Mouse (Mus musculus): Measurements from ENCODE around the gene Phf1. TPM values are rescaled to one million over a fixed set of nuclear protein-coding genes. Genes with fewer than 3 reads are reported as not detected.

The Phf1 gene
- polyA plus RNA-seq, 1 experiment, result not detected

- H3K27ac ChIP-seq (ENCODE audit: insufficient read depth, low read depth, low read length), result peak overlapping the region; percentile 92
- under 1% methylated on average over 66 of the region's 87 CpGs for WGBS
- peak overlapping the region; percentile 77 for H3K4me3 ChIP-seq (ENCODE audit: insufficient read depth, low read depth, low read length)
- peaks cover 68% of the 10 kb centered on the region for H3K4me1 ChIP-seq (ENCODE audit: control insufficient read depth, insufficient read depth, low read length)
- TF ChIP-seq POLR2A (IDR thresholded peaks at IDR 0.05; ENCODE audit: insufficient read depth, low read depth, low read length), result 0 out of 2 replicates have a peak, but pooled peaks have one; percentile 14
- TF ChIP-seq CTCF (IDR thresholded peaks at IDR 0.05; ENCODE audit: insufficient read depth, low read depth, low read length), result no peak
These were observed 15.6 kb downstream of the Phf1 start for GRCm38 (mm10) chr17:26948316-26949050.

- H3K4me3 ChIP-seq (ENCODE audit: insufficient read depth, low read depth, low read length), result peak overlapping the region; percentile 77
- 8% methylated on average over 13 of the region's 14 CpGs for WGBS
- TF ChIP-seq POLR2A (IDR thresholded peaks at IDR 0.05; ENCODE audit: insufficient read depth, low read depth, low read length) (no peak), CTCF (IDR thresholded peaks at IDR 0.05; ENCODE audit: insufficient read depth, low read depth, low read length) (no peak)
- peaks cover 66% of the 10 kb centered on the region for H3K4me1 ChIP-seq (ENCODE audit: control insufficient read depth, insufficient read depth, low read length)
- peak overlapping the region; percentile 82 for H3K27ac ChIP-seq (ENCODE audit: insufficient read depth, low read depth, low read length)
These were observed 16.3 kb downstream of the Phf1 start for GRCm38 (mm10) chr17:26949051-26949577.

- Histone ChIP-seq H3K4me1 (ENCODE audit: control insufficient read depth, insufficient read depth, low read length) (peaks cover 61% of the 10 kb centered on the region), H3K27ac (ENCODE audit: insufficient read depth, low read depth, low read length) (peak overlapping the region; percentile 82), H3K4me3 (ENCODE audit: insufficient read depth, low read depth, low read length) (peak overlapping the region; percentile 77)
- no peak for TF ChIP-seq CTCF (IDR thresholded peaks at IDR 0.05; ENCODE audit: insufficient read depth, low read depth, low read length)
- 19% methylated on average over 5 of the region's 5 CpGs for WGBS
These were observed 17.0 kb downstream of the Phf1 start for GRCm38 (mm10) chr17:26949866-26950265.

- Histone ChIP-seq H3K4me3 (ENCODE audit: insufficient read depth, low read depth, low read length) (peak overlapping the region; percentile 77), H3K27ac (ENCODE audit: insufficient read depth, low read depth, low read length) (peak overlapping the region; percentile 82), H3K4me1 (ENCODE audit: control insufficient read depth, insufficient read depth, low read length) (peaks cover 59% of the 10 kb centered on the region)
- 12% methylated on average over 7 of the region's 7 CpGs for WGBS
- TF ChIP-seq POLR2A (IDR thresholded peaks at IDR 0.05; ENCODE audit: insufficient read depth, low read depth, low read length) (no peak), CTCF (IDR thresholded peaks at IDR 0.05; ENCODE audit: insufficient read depth, low read depth, low read length) (no peak)
These were observed 17.9 kb downstream of the Phf1 start for GRCm38 (mm10) chr17:26950560-26951288.

GRCm38 (mm10) chr17:26951406-26951805 is 18.6 kb downstream of the Phf1 start:
- no peak for TF ChIP-seq CTCF (IDR thresholded peaks at IDR 0.05; ENCODE audit: insufficient read depth, low read depth, low read length)
- peak; percentile 29; the same call in 1 of the 2 replicates for TF ChIP-seq POLR2A (IDR thresholded peaks at IDR 0.05; ENCODE audit: insufficient read depth, low read depth, low read length)
- peak overlapping the region; percentile 65 for H3K4me3 ChIP-seq (ENCODE audit: insufficient read depth, low read depth, low read length)
- WGBS, result under 1% methylated on average over 11 of the region's 11 CpGs
- peaks cover 52% of the 10 kb centered on the region for H3K4me1 ChIP-seq (ENCODE audit: control insufficient read depth, insufficient read depth, low read length)
- peak overlapping the region; percentile 96 for H3K27ac ChIP-seq (ENCODE audit: insufficient read depth, low read depth, low read length)

GRCm38 (mm10) chr17:26951952-26952877 is 19.4 kb downstream of the Phf1 start:
- WGBS, result 13% methylated on average over 23 of the region's 23 CpGs
- TF ChIP-seq POLR2A (IDR thresholded peaks at IDR 0.05; ENCODE audit: insufficient read depth, low read depth, low read length) (peak; percentile 10; the same call in 1 of the 2 replicates), CTCF (IDR thresholded peaks at IDR 0.05; ENCODE audit: insufficient read depth, low read depth, low read length) (no peak)
- H3K27ac ChIP-seq (ENCODE audit: insufficient read depth, low read depth, low read length), result peak overlapping the region; percentile 96
- H3K4me3 ChIP-seq (ENCODE audit: insufficient read depth, low read depth, low read length), result peak overlapping the region; percentile 65
- peaks cover 52% of the 10 kb centered on the region for H3K4me1 ChIP-seq (ENCODE audit: control insufficient read depth, insufficient read depth, low read length)

GRCm38 (mm10) chr17:26953201-26953600 is 20.3 kb downstream of the Phf1 start:
- Histone ChIP-seq H3K27ac (ENCODE audit: insufficient read depth, low read depth, low read length) (peak overlapping the region; percentile 96), H3K4me3 (ENCODE audit: insufficient read depth, low read depth, low read length) (peak overlapping the region; percentile 65), H3K4me1 (ENCODE audit: control insufficient read depth, insufficient read depth, low read length) (peaks cover 56% of the 10 kb centered on the region)
- WGBS, result 18% methylated on average over 6 of the region's 6 CpGs
- no peak for TF ChIP-seq POLR2A (IDR thresholded peaks at IDR 0.05; ENCODE audit: insufficient read depth, low read depth, low read length)
- TF ChIP-seq CTCF (IDR thresholded peaks at IDR 0.05; ENCODE audit: insufficient read depth, low read depth, low read length), result no peak

GRCm38 (mm10) chr17:26953726-26954125 is 20.9 kb downstream of the Phf1 start:
- H3K4me3 ChIP-seq (ENCODE audit: insufficient read depth, low read depth, low read length), result peak overlapping the region; percentile 65
- H3K4me1 ChIP-seq (ENCODE audit: control insufficient read depth, insufficient read depth, low read length), result peaks cover 61% of the 10 kb centered on the region
- TF ChIP-seq CTCF (IDR thresholded peaks at IDR 0.05; ENCODE audit: insufficient read depth, low read depth, low read length), result no peak
- no peak for TF ChIP-seq POLR2A (IDR thresholded peaks at IDR 0.05; ENCODE audit: insufficient read depth, low read depth, low read length)
- H3K27ac ChIP-seq (ENCODE audit: insufficient read depth, low read depth, low read length), result peak overlapping the region; percentile 96
- 21% methylated on average over 13 of the region's 16 CpGs for WGBS
